Comparison of ENCODE assay signal across 9 mouse cellular contexts in genomic region chr19:16779281-16779680, GRCm38 (mm10). TPM values are rescaled to one million over a fixed set of nuclear protein-coding genes. Genes with fewer than 3 reads are reported as not detected.
DNase-seq lines count a peak whose midpoint lies in the region; ATAC-seq and TF ChIP-seq lines count a peak whose summit lies in the region.
"Had no signal": no experiment of that assay in that cellular context is flagged by ENCODE, and none has a peak within 500 bp of the region (broad histone marks: within the 10 kb centered on the region; RNA-seq: fewer than 3 reads in every experiment).

No protein-coding gene starts in this region.

- H3K27ac ChIP-seq in forebrain, embryonic 10.5 days, result no peak overlapping the region
- no peak overlapping the region for H3K27ac ChIP-seq in forebrain, postnatal 0 days (ENCODE audit: low read depth, low read length)
- no peak overlapping the region for H3K27ac ChIP-seq in midbrain, embryonic 10.5 days (replicated peaks)
- H3K27ac ChIP-seq in midbrain, embryonic 15.5 days, result no peak overlapping the region
- no peak overlapping the region for H3K27ac ChIP-seq in heart, embryonic 11.5 days (ENCODE audit: low read depth, low read length)
- no peak overlapping the region for H3K27ac ChIP-seq in neural tube, embryonic 15.5 days (replicated peaks)
- H3K27ac ChIP-seq: limb, embryonic 15.5 days had no signal

- 71% methylated on average over 5 of the region's 5 CpGs for WGBS in forebrain, embryonic 10.5 days
- WGBS in forebrain, postnatal 0 days, result 59% methylated on average over 5 of the region's 5 CpGs
- WGBS in midbrain, embryonic 10.5 days, result 68% methylated on average over 5 of the region's 5 CpGs
- 58% methylated on average over 5 of the region's 5 CpGs for WGBS in midbrain, embryonic 15.5 days
- 69% methylated on average over 5 of the region's 5 CpGs for WGBS in heart, embryonic 11.5 days (ENCODE audit: insufficient replicate concordance)
- WGBS in neural tube, embryonic 15.5 days, result 74% methylated on average over 5 of the region's 5 CpGs

- no peak for DNase-seq in forebrain, embryonic 10.5 days (ENCODE audit: extremely low spot score, low spot score)
- DNase-seq in forebrain, postnatal 0 days, result no peak
- no peak for DNase-seq in midbrain, embryonic 10.5 days (ENCODE audit: low spot score)
- no peak for DNase-seq in layer of hippocampus, postnatal 25 days (ENCODE audit: extremely low spot score in 1 of 2, low spot score in 1 of 2)
- DNase-seq in spleen, postnatal 36 days (ENCODE audit: low spot score in 2 of 2), result no peak

- H3K4me3 ChIP-seq in forebrain, embryonic 10.5 days, result peak overlapping the region; percentile 79; the same call in 1 of the 2 replicates
- no peak overlapping the region for H3K4me3 ChIP-seq in forebrain, postnatal 0 days (ENCODE audit: low read depth, low read length)
- peak overlapping the region; percentile 80; the same call in 1 of the 2 replicates for H3K4me3 ChIP-seq in midbrain, embryonic 10.5 days
- no peak overlapping the region for H3K4me3 ChIP-seq in midbrain, embryonic 15.5 days
- peak overlapping the region; percentile 10; the same call in 1 of the 2 replicates for H3K4me3 ChIP-seq in heart, embryonic 11.5 days (ENCODE audit: low read depth, low read length)
- no peak overlapping the region for H3K4me3 ChIP-seq in neural tube, embryonic 15.5 days (replicated peaks)

- peaks cover 18% of the 10 kb centered on the region for H3K4me1 ChIP-seq in forebrain, embryonic 10.5 days
- no peaks in the 10 kb centered on the region; the same call in 1 of the 2 replicates for H3K4me1 ChIP-seq in forebrain, postnatal 0 days (ENCODE audit: insufficient read depth)
- H3K4me1 ChIP-seq in midbrain, embryonic 10.5 days, result peaks cover 14% of the 10 kb centered on the region
- H3K4me1 ChIP-seq in midbrain, embryonic 15.5 days, result peaks cover 15% of the 10 kb centered on the region
- no peaks in the 10 kb centered on the region for H3K4me1 ChIP-seq in heart, embryonic 11.5 days (ENCODE audit: control insufficient read depth, insufficient read depth, low read length)
- peaks cover 13% of the 10 kb centered on the region for H3K4me1 ChIP-seq in neural tube, embryonic 15.5 days

- no peaks in the 10 kb centered on the region for H3K9me3 ChIP-seq in forebrain, embryonic 10.5 days
- H3K9me3 ChIP-seq in forebrain, postnatal 0 days (ENCODE audit: low read length), result no peaks in the 10 kb centered on the region
- no peaks in the 10 kb centered on the region for H3K9me3 ChIP-seq in midbrain, embryonic 10.5 days (replicated peaks)
- no peaks in the 10 kb centered on the region for H3K9me3 ChIP-seq in midbrain, embryonic 15.5 days
- H3K9me3 ChIP-seq in heart, embryonic 11.5 days (replicated peaks; ENCODE audit: control insufficient read depth, low read length), result no peaks in the 10 kb centered on the region
- no peaks in the 10 kb centered on the region for H3K9me3 ChIP-seq in neural tube, embryonic 15.5 days (replicated peaks)
- H3K9me3 ChIP-seq: limb, embryonic 15.5 days had no signal

- peaks cover 27% of the 10 kb centered on the region for H3K27me3 ChIP-seq in forebrain, embryonic 10.5 days (ENCODE audit: poor library complexity, severe bottlenecking)
- 0 out of 2 replicates have a peak, but pooled peaks cover 3% of the 10 kb centered on the region for H3K27me3 ChIP-seq in forebrain, postnatal 0 days (ENCODE audit: insufficient read depth, low read length)
- peaks cover 18% of the 10 kb centered on the region for H3K27me3 ChIP-seq in midbrain, embryonic 10.5 days (ENCODE audit: low read depth, poor library complexity, severe bottlenecking)
- peaks cover 17% of the 10 kb centered on the region for H3K27me3 ChIP-seq in midbrain, embryonic 15.5 days (replicated peaks)
- H3K27me3 ChIP-seq in heart, embryonic 11.5 days (ENCODE audit: control insufficient read depth, insufficient read depth, low read length), result peaks cover 5% of the 10 kb centered on the region
- H3K27me3 ChIP-seq in neural tube, embryonic 15.5 days (replicated peaks), result peaks cover 13% of the 10 kb centered on the region; the same call in 1 of the 2 replicates

- H3K4me2 ChIP-seq in forebrain, postnatal 0 days (ENCODE audit: low read depth), result no peak overlapping the region; the same call in 1 of the 2 replicates
- no peak overlapping the region for H3K4me2 ChIP-seq in midbrain, embryonic 15.5 days
- peak overlapping the region; percentile 96 for H3K4me2 ChIP-seq in heart, embryonic 11.5 days
- peak overlapping the region; percentile 98 for H3K4me2 ChIP-seq in neural tube, embryonic 15.5 days

- TF ChIP-seq CTCF in forebrain, postnatal 0 days (IDR thresholded peaks at IDR 0.05; ENCODE audit: low read depth), result no peak

- no peaks in the 10 kb centered on the region for H3K36me3 ChIP-seq in forebrain, embryonic 10.5 days (replicated peaks)
- H3K36me3 ChIP-seq in forebrain, postnatal 0 days (ENCODE audit: insufficient read depth), result no peaks in the 10 kb centered on the region
- no peaks in the 10 kb centered on the region for H3K36me3 ChIP-seq in midbrain, embryonic 10.5 days
- no peaks in the 10 kb centered on the region for H3K36me3 ChIP-seq in midbrain, embryonic 15.5 days (replicated peaks)
- H3K36me3 ChIP-seq in heart, embryonic 11.5 days (ENCODE audit: control insufficient read depth, insufficient read depth, low read length), result no peaks in the 10 kb centered on the region
- no peaks in the 10 kb centered on the region for H3K36me3 ChIP-seq in neural tube, embryonic 15.5 days
- H3K36me3 ChIP-seq: limb, embryonic 15.5 days had no signal

- H3K9ac ChIP-seq in forebrain, postnatal 0 days, result no peak overlapping the region
- H3K9ac ChIP-seq in midbrain, embryonic 15.5 days, result no peak overlapping the region
- H3K9ac ChIP-seq in heart, embryonic 11.5 days (ENCODE audit: low read depth, low read length), result no peak overlapping the region
- no peak overlapping the region for H3K9ac ChIP-seq in neural tube, embryonic 15.5 days (replicated peaks)

- ATAC-seq in forebrain, postnatal 0 days, result no peak
- ATAC-seq in midbrain, embryonic 15.5 days (replicated peaks), result no peak
- no peak for ATAC-seq in heart, embryonic 11.5 days (replicated peaks; ENCODE audit: insufficient number of reproducible peaks, low FRiP score, low TSS enrichment)
- no peak for ATAC-seq in neural tube, embryonic 15.5 days (ENCODE audit: low FRiP score)

RNA-seq across cellular contexts. Expression of gene Vps13a, which starts 1.5 kb away (rescaled TPM):
- 11.4 and 12.7 TPM in 2 replicates for polyA plus RNA-seq in forebrain, embryonic 10.5 days (2016; fragmentation: Nextera tagmentation; extraction: Ambion mirVana)
- total RNA-seq in forebrain, postnatal 0 days (2014; rRNA removed), result 19.2 and 23.5 TPM in 2 replicates
- 3.2 and 5.4 TPM in 2 replicates for polyA plus RNA-seq in forebrain, postnatal 0 days (2015; fragmentation: Nextera tagmentation; extraction: Ambion mirVana)
- 9.4 and 9.8 TPM in 2 replicates for polyA plus RNA-seq in midbrain, embryonic 10.5 days (2016; fragmentation: Nextera tagmentation; extraction: Ambion mirVana)
- 8.6 and 11.0 TPM in 2 replicates for polyA plus RNA-seq in midbrain, embryonic 15.5 days (2015; fragmentation: Nextera tagmentation; extraction: Ambion mirVana)
- 8.7 and 12.1 TPM in 2 replicates for polyA plus RNA-seq in heart, embryonic 11.5 days (2014; fragmentation: Nextera tagmentation; extraction: Ambion mirVana)
- 8.8 and 10.8 TPM in 2 replicates for polyA plus RNA-seq in neural tube, embryonic 15.5 days (2015; fragmentation: Nextera tagmentation; extraction: Ambion mirVana)
- 10 to 100 TPM; 57.2 to 72.9 TPM for total RNA-seq in layer of hippocampus, postnatal 25 days (2021)

Comparison
In these comparisons a context has a peak if more than half of its experiments do, and no peak if none do; other contexts are left out.
1. H3K4me3 ChIP-seq: peak in forebrain, embryonic 10.5 days (single experiment), midbrain, embryonic 10.5 days (single experiment) and heart, embryonic 11.5 days (single experiment); none in forebrain, postnatal 0 days (single experiment), midbrain, embryonic 15.5 days (single experiment) and neural tube, embryonic 15.5 days (single experiment).
2. H3K4me2 ChIP-seq: peak in heart, embryonic 11.5 days (single experiment) and neural tube, embryonic 15.5 days (single experiment); none in forebrain, postnatal 0 days (single experiment) and midbrain, embryonic 15.5 days (single experiment).